Mouse (Mus musculus) midbrain, embryonic 15.5 days (tissue): Measurements from ENCODE around the gene Prom2. TPM values are rescaled to one million over a fixed set of nuclear protein-coding genes. Genes with fewer than 3 reads are reported as not detected.

Source experiments
- ATAC-seq: fragments of 200-750 bp; cut with Nextera tagmentation; replicated peaks from 2 replicates; pipeline ENCODE4 v1.8.0; 2017; ENCODE audit warnings: moderate TSS enrichment
- H3K27ac ChIP-seq: fragments of 300-500 bp; sonication (generic); 2 replicates; pipeline ENCODE4 v1.5.1; 2015; ENCODE audit warnings: mild to moderate bottlenecking, inconsistent platforms
- H3K27me3 ChIP-seq: fragments of 300-500 bp; sonication (generic); replicated peaks from 2 replicates; pipeline ENCODE4 v1.6.1; 2015; ENCODE audit warnings: inconsistent platforms
- H3K36me3 ChIP-seq: fragments of 300-500 bp; sonication (generic); replicated peaks from 2 replicates; pipeline ENCODE4 v1.6.1; 2015; ENCODE audit warnings: inconsistent platforms
- H3K4me1 ChIP-seq: fragments of 300-500 bp; sonication (generic); 2 replicates; pipeline ENCODE4 v1.6.1; 2015; ENCODE audit warnings: inconsistent platforms
- H3K4me2 ChIP-seq: fragments of 300-500 bp; sonication (generic); 2 replicates; pipeline ENCODE4 v1.6.1; 2015; ENCODE audit warnings: inconsistent platforms, mild to moderate bottlenecking, moderate library complexity
- H3K4me3 ChIP-seq: fragments of 300-500 bp; sonication (generic); 2 replicates; pipeline ENCODE4 v1.5.1; 2015; ENCODE audit warnings: mild to moderate bottlenecking, inconsistent platforms
- H3K9ac ChIP-seq: fragments of 300-500 bp; sonication (generic); 2 replicates; pipeline ENCODE4 v1.6.1; 2015; ENCODE audit warnings: mild to moderate bottlenecking, inconsistent platforms
- H3K9me3 ChIP-seq: fragments of 300-500 bp; sonication (generic); 2 replicates; pipeline ENCODE4 v1.6.1; 2016; ENCODE audit warnings: inconsistent platforms
- WGBS: fragments of 180-500 bp; shearing (Covaris S2); methylation state at CpG from one replicate; pipeline ENCODE4 v1.1.7; 2015; ENCODE audit warnings: mixed read lengths; 5-methylcytosine and 5-hydroxymethylcytosine counted together
- polyA plus RNA-seq: library from polyadenylated mRNA; unstranded; fragments of >200 nt; fragmentation: Nextera tagmentation; extraction: Ambion mirVana; gene quantifications from 2 replicates; pipeline ENCODE4 v1.2.1, GENCODE M21; 2015

Prom2 gene
- polyA plus RNA-seq, 1 experiment from 2014 or later = 0.14 TPM

- WGBS = 76% methylated on average over 5 of the region's 5 CpGs
- Histone ChIP-seq H3K9me3 (no peaks in the 10 kb centered on the region), H3K27ac (no peak overlapping the region), H3K9ac (no peak overlapping the region), H3K4me2 (no peak overlapping the region), H3K36me3 (no peaks in the 10 kb centered on the region), H3K4me1 (no peaks in the 10 kb centered on the region), H3K27me3 (0 out of 2 replicates have a peak, but pooled peaks cover 3% of the 10 kb centered on the region), H3K4me3 (no peak overlapping the region)
- no peak for ATAC-seq
These were observed 7.2 kb upstream of the Prom2 start for GRCm38 (mm10) chr2:127548342-127549074.

- WGBS = 86% methylated on average over 2 of the region's 2 CpGs
- 0 out of 2 replicates have a peak, but pooled peaks cover 3% of the 10 kb centered on the region for H3K4me1 ChIP-seq
- no peaks in the 10 kb centered on the region for H3K9me3 ChIP-seq
- no peak overlapping the region for H3K9ac ChIP-seq
- H3K36me3 ChIP-seq = no peaks in the 10 kb centered on the region
- no peak overlapping the region for H3K4me3 ChIP-seq
- ATAC-seq = no peak
- H3K27me3 ChIP-seq = peaks cover 48% of the 10 kb centered on the region
- no peak overlapping the region for H3K4me2 ChIP-seq
- H3K27ac ChIP-seq = no peak overlapping the region
These were observed 430 bp upstream of the Prom2 start for GRCm38 (mm10) chr2:127541697-127542096.

GRCm38 (mm10) chr2:127539494-127539893, 1.8 kb downstream of the Prom2 start:
- Histone ChIP-seq H3K27me3 (peaks cover 48% of the 10 kb centered on the region), H3K4me2 (no peak overlapping the region), H3K9ac (no peak overlapping the region), H3K27ac (no peak overlapping the region), H3K4me3 (no peak overlapping the region), H3K36me3 (no peaks in the 10 kb centered on the region), H3K9me3 (no peaks in the 10 kb centered on the region), H3K4me1 (0 out of 2 replicates have a peak, but pooled peaks cover 3% of the 10 kb centered on the region)
- 0 out of 2 replicates have a peak, but pooled peaks have one; percentile 27 for ATAC-seq
- 20% methylated on average over 4 of the region's 4 CpGs for WGBS

- Histone ChIP-seq H3K4me3 (no peak overlapping the region), H3K4me2 (no peak overlapping the region), H3K27me3 (peaks cover 37% of the 10 kb centered on the region), H3K9me3 (no peaks in the 10 kb centered on the region), H3K9ac (no peak overlapping the region), H3K36me3 (no peaks in the 10 kb centered on the region), H3K27ac (no peak overlapping the region), H3K4me1 (0 out of 2 replicates have a peak, but pooled peaks cover 3% of the 10 kb centered on the region)
- WGBS = 75% methylated on average over 3 of the region's 3 CpGs
- no peak for ATAC-seq
These were observed 3.7 kb downstream of the Prom2 start for GRCm38 (mm10) chr2:127537548-127537947.

GRCm38 (mm10) chr2:127535363-127535762, 5.9 kb downstream of the Prom2 start:
- WGBS = 87% methylated on average over 9 of the region's 9 CpGs
- Histone ChIP-seq H3K9me3 (no peaks in the 10 kb centered on the region), H3K4me2 (no peak overlapping the region), H3K4me3 (no peak overlapping the region), H3K9ac (no peak overlapping the region), H3K36me3 (no peaks in the 10 kb centered on the region), H3K4me1 (no peaks in the 10 kb centered on the region), H3K27me3 (peaks cover 16% of the 10 kb centered on the region), H3K27ac (no peak overlapping the region)
- ATAC-seq = no peak

GRCm38 (mm10) chr2:127532379-127532778, 8.9 kb downstream of the Prom2 start:
- no peak overlapping the region for H3K9ac ChIP-seq
- H3K27me3 ChIP-seq = no peaks in the 10 kb centered on the region
- no peaks in the 10 kb centered on the region for H3K4me1 ChIP-seq
- no peaks in the 10 kb centered on the region for H3K36me3 ChIP-seq
- no peak overlapping the region for H3K27ac ChIP-seq
- H3K9me3 ChIP-seq = no peaks in the 10 kb centered on the region
- no peak overlapping the region for H3K4me3 ChIP-seq
- H3K4me2 ChIP-seq = no peak overlapping the region
- no peak for ATAC-seq
- 10% methylated on average over 9 of the region's 9 CpGs for WGBS

GRCm38 (mm10) chr2:127531592-127531991, 9.7 kb downstream of the Prom2 start:
- Histone ChIP-seq H3K9me3 (no peaks in the 10 kb centered on the region), H3K36me3 (no peaks in the 10 kb centered on the region), H3K27me3 (no peaks in the 10 kb centered on the region), H3K4me2 (no peak overlapping the region), H3K4me3 (no peak overlapping the region), H3K4me1 (no peaks in the 10 kb centered on the region), H3K9ac (no peak overlapping the region), H3K27ac (no peak overlapping the region)
- no peak for ATAC-seq
- 93% methylated on average over 2 of the region's 2 CpGs for WGBS

GRCm38 (mm10) chr2:127530418-127530817, 10.8 kb downstream of the Prom2 start:
- 74% methylated on average over 3 of the region's 3 CpGs for WGBS
- Histone ChIP-seq H3K36me3 (no peaks in the 10 kb centered on the region), H3K4me2 (no peak overlapping the region), H3K27ac (no peak overlapping the region), H3K4me1 (no peaks in the 10 kb centered on the region), H3K9ac (no peak overlapping the region), H3K27me3 (no peaks in the 10 kb centered on the region), H3K4me3 (no peak overlapping the region), H3K9me3 (no peaks in the 10 kb centered on the region)
- no peak for ATAC-seq

GRCm38 (mm10) chr2:127525004-127525775, 16.1 kb downstream of the Prom2 start:
- H3K4me1 ChIP-seq = peaks cover 25% of the 10 kb centered on the region
- ATAC-seq = no peak
- no peaks in the 10 kb centered on the region for H3K36me3 ChIP-seq
- no peaks in the 10 kb centered on the region for H3K27me3 ChIP-seq
- no peak overlapping the region for H3K4me3 ChIP-seq
- H3K4me2 ChIP-seq = no peak overlapping the region
- 87% methylated on average over 3 of the region's 3 CpGs for WGBS
- H3K9me3 ChIP-seq = no peaks in the 10 kb centered on the region
- H3K27ac ChIP-seq = no peak overlapping the region
- H3K9ac ChIP-seq = no peak overlapping the region

GRCm38 (mm10) chr2:127523950-127524729, 17.1 kb downstream of the Prom2 start:
- 64% methylated on average over 7 of the region's 7 CpGs for WGBS
- H3K4me2 ChIP-seq = no peak overlapping the region
- H3K27ac ChIP-seq = no peak overlapping the region

GRCm38 (mm10) chr2:127522006-127522441, 19.2 kb downstream of the Prom2 start, which contains the start of gene Kcnip3:
TSS of gene Kcnip3 (minus strand) at chr2:127522094.
- H3K9ac ChIP-seq = peak within 1 kb of the TSS; percentile 50
- no peaks in the 10 kb centered on the region for H3K36me3 ChIP-seq
- H3K27me3 ChIP-seq = no peaks in the 10 kb centered on the region
- peak within 1 kb of the TSS; percentile 43 for H3K4me3 ChIP-seq
- peaks cover 44% of the 10 kb centered on the region for H3K4me1 ChIP-seq
- H3K4me2 ChIP-seq = peak within 1 kb of the TSS; percentile 61
- 1% methylated on average over 10 of the region's 10 CpGs for WGBS
- no peaks in the 10 kb centered on the region for H3K9me3 ChIP-seq
- peak; percentile 87 for ATAC-seq
- peak within 1 kb of the TSS; percentile 76 for H3K27ac ChIP-seq

More at GRCm38 (mm10) chr2:127523950-127524729, 17.1 kb downstream of the Prom2 start:
- Histone ChIP-seq H3K9ac (no peak overlapping the region), H3K4me3 (no peak overlapping the region), H3K9me3 (no peaks in the 10 kb centered on the region), H3K4me1 (peaks cover 35% of the 10 kb centered on the region), H3K27me3 (no peaks in the 10 kb centered on the region), H3K36me3 (no peaks in the 10 kb centered on the region)
- ATAC-seq = no peak
